Mouse (Mus musculus) lung, postnatal 0 days (tissue): ENCODE measurements around the gene Otud7b. TPM values are rescaled to one million over a fixed set of nuclear protein-coding genes. Genes with fewer than 3 reads are reported as not detected.
A peak's percentile ranks its signal among the peaks of the same experiment; 100 is the strongest.

Source experiments
- ATAC-seq: fragments of 200-750 bp; cut with Nextera tagmentation; 2 replicates; pipeline ENCODE4 v1.8.0; 2017; ENCODE audit warnings: moderate library complexity
- DNase-seq: peaks from one replicate; pipeline ENCODE4 v3.0.0-alpha.2; 2016; ENCODE audit warnings: low spot score
- H3K27ac ChIP-seq: fragments of 300-500 bp; sonication (generic); 2 replicates; pipeline ENCODE4 v1.5.1; 2014; ENCODE audit warnings: antibody characterized with exemption, mild to moderate bottlenecking, low read length, mixed read lengths
- H3K27me3 ChIP-seq: fragments of 300-500 bp; sonication (generic); replicated peaks from 2 replicates; pipeline ENCODE4 v1.6.1; 2014; ENCODE audit warnings: low read length, mixed read lengths; ENCODE audit not compliant: insufficient read depth
- H3K36me3 ChIP-seq: fragments of 300-500 bp; sonication (generic); 2 replicates; pipeline ENCODE4 v1.6.1; 2014; ENCODE audit warnings: low read length, mixed read lengths; ENCODE audit not compliant: insufficient read depth
- H3K4me1 ChIP-seq: fragments of 300-500 bp; sonication (generic); 2 replicates; pipeline ENCODE4 v1.6.1; 2014; ENCODE audit warnings: antibody characterized with exemption, low read depth, low read length, mixed read lengths; ENCODE audit not compliant: insufficient read depth
- H3K4me2 ChIP-seq: fragments of 300-500 bp; sonication (generic); replicated peaks from 2 replicates; pipeline ENCODE4 v1.6.1; 2014; ENCODE audit warnings: low read depth, mild to moderate bottlenecking, low read length, moderate library complexity, mixed read lengths
- H3K4me3 ChIP-seq: fragments of 300-500 bp; sonication (generic); 2 replicates; pipeline ENCODE4 v1.5.1; 2014; ENCODE audit warnings: low read depth, low read length
- H3K9ac ChIP-seq: fragments of 300-500 bp; sonication (generic); replicated peaks from 2 replicates; pipeline ENCODE4 v1.6.1; 2014; ENCODE audit warnings: low read depth, mild to moderate bottlenecking
- H3K9me3 ChIP-seq: fragments of 300-500 bp; sonication (generic); 2 replicates; pipeline ENCODE4 v1.6.1; 2016; ENCODE audit warnings: low read length, mixed read lengths
- CTCF ChIP-seq: IDR thresholded peaks from 2 replicates; pipeline ENCODE4 v1.5.1; 2016; ENCODE audit warnings: antibody characterized with exemption, mild to moderate bottlenecking
- EP300 ChIP-seq: IDR thresholded peaks from 2 replicates; pipeline ENCODE4 v1.6.1; 2016; ENCODE audit warnings: antibody characterized with exemption, mild to moderate bottlenecking, control low read depth
- WGBS: fragments of 180-500 bp; shearing (Covaris S2); extraction: QIAGEN DNeasy Blood & Tissue Kit; methylation state at CpG from one replicate; pipeline ENCODE4 v1.1.7; 2014; 5-methylcytosine and 5-hydroxymethylcytosine counted together
- polyA plus RNA-seq: library from polyadenylated mRNA; unstranded; fragments of >200 nt; fragmentation: Nextera tagmentation; extraction: Ambion mirVana; gene quantifications from 2 replicates; pipeline ENCODE4 v1.2.1, GENCODE M21; 2015

Gene Otud7b
- polyA plus RNA-seq, 1 experiment from 2014 or later, result 30.2 TPM

- H3K27ac ChIP-seq, result no peak overlapping the region
- H3K4me3 ChIP-seq, result no peak overlapping the region
- no peaks in the 10 kb centered on the region for H3K27me3 ChIP-seq
- H3K9ac ChIP-seq, result no peak overlapping the region
- H3K9me3 ChIP-seq, result no peaks in the 10 kb centered on the region
- TF ChIP-seq CTCF (peak; percentile 81), EP300 (peak; percentile 58; the same call in 1 of the 2 replicates)
- H3K4me1 ChIP-seq, result no peaks in the 10 kb centered on the region
- ATAC-seq (no peak), DNase-seq (peak; percentile 87)
- H3K36me3 ChIP-seq, result peaks cover 20% of the 10 kb centered on the region
- 9% methylated on average over 5 of the region's 5 CpGs for WGBS
- H3K4me2 ChIP-seq, result no peak overlapping the region
Measured at GRCm38 (mm10) chr3:96147950-96148349, 43.6 kb downstream of the Otud7b start.

- ATAC-seq (no peak), DNase-seq (no peak)
- WGBS, result 70% methylated on average over 7 of the region's 7 CpGs
- Histone ChIP-seq H3K36me3 (peaks cover 34% of the 10 kb centered on the region; the same call in 1 of the 2 replicates), H3K4me3 (no peak overlapping the region), H3K4me1 (no peaks in the 10 kb centered on the region), H3K4me2 (no peak overlapping the region), H3K9me3 (no peaks in the 10 kb centered on the region), H3K9ac (no peak overlapping the region), H3K27me3 (no peaks in the 10 kb centered on the region), H3K27ac (no peak overlapping the region)
- no peak for TF ChIP-seq CTCF
- TF ChIP-seq EP300, result no peak
Measured at GRCm38 (mm10) chr3:96151836-96152235, 47.5 kb downstream of the Otud7b start.

- no peak for ATAC-seq
- no peaks in the 10 kb centered on the region for H3K4me1 ChIP-seq
- 87% methylated on average over 5 of the region's 5 CpGs for WGBS
- H3K27me3 ChIP-seq, result no peaks in the 10 kb centered on the region
- H3K27ac ChIP-seq, result no peak overlapping the region
- TF ChIP-seq EP300 (no peak), CTCF (no peak)
- H3K9ac ChIP-seq, result no peak overlapping the region
- H3K4me2 ChIP-seq, result no peak overlapping the region
- no peak for DNase-seq
- H3K9me3 ChIP-seq, result no peaks in the 10 kb centered on the region
- peaks cover 34% of the 10 kb centered on the region; the same call in 1 of the 2 replicates for H3K36me3 ChIP-seq
- H3K4me3 ChIP-seq, result no peak overlapping the region
Measured at GRCm38 (mm10) chr3:96152611-96153010, 48.3 kb downstream of the Otud7b start.

GRCm38 (mm10) chr3:96155501-96155900 lies 51.2 kb downstream of the Otud7b start:
- Histone ChIP-seq H3K9me3 (no peaks in the 10 kb centered on the region), H3K4me3 (no peak overlapping the region), H3K36me3 (peaks cover 34% of the 10 kb centered on the region; the same call in 1 of the 2 replicates), H3K27ac (no peak overlapping the region), H3K27me3 (no peaks in the 10 kb centered on the region), H3K4me1 (peaks cover 9% of the 10 kb centered on the region; the same call in 1 of the 2 replicates), H3K9ac (no peak overlapping the region), H3K4me2 (no peak overlapping the region)
- TF ChIP-seq EP300 (no peak), CTCF (no peak)
- WGBS, result 80% methylated on average over 8 of the region's 8 CpGs
- ATAC-seq (no peak), DNase-seq (no peak)

- Histone ChIP-seq H3K9me3 (no peaks in the 10 kb centered on the region), H3K4me1 (peaks cover 16% of the 10 kb centered on the region; the same call in 1 of the 2 replicates), H3K27ac (peak overlapping the region; percentile 63; the same call in 1 of the 2 replicates), H3K4me3 (no peak overlapping the region; the same call in 1 of the 2 replicates), H3K36me3 (0 out of 2 replicates have a peak, but pooled peaks cover 4% of the 10 kb centered on the region), H3K9ac (no peak overlapping the region), H3K4me2 (peak overlapping the region; percentile 88; the same call in 1 of the 2 replicates), H3K27me3 (no peaks in the 10 kb centered on the region)
- ATAC-seq (no peak), DNase-seq (no peak)
- TF ChIP-seq CTCF, result no peak
- no peak for TF ChIP-seq EP300
- WGBS, result 51% methylated on average over 4 of the region's 4 CpGs
Measured at GRCm38 (mm10) chr3:96159820-96160219, 55.5 kb downstream of the Otud7b start.

GRCm38 (mm10) chr3:96160222-96160802 lies 56.0 kb downstream of the Otud7b start:
- H3K9me3 ChIP-seq, result no peaks in the 10 kb centered on the region
- 0 out of 2 replicates have a peak, but pooled peaks cover 4% of the 10 kb centered on the region for H3K36me3 ChIP-seq
- H3K4me2 ChIP-seq, result peak overlapping the region; percentile 88
- no peak for TF ChIP-seq CTCF
- TF ChIP-seq EP300, result no peak
- ATAC-seq (peak; percentile 87), DNase-seq (peak; percentile 93)
- H3K27ac ChIP-seq, result peak overlapping the region; percentile 63
- H3K4me1 ChIP-seq, result peaks cover 16% of the 10 kb centered on the region; the same call in 1 of the 2 replicates
- 31% methylated on average over 4 of the region's 4 CpGs for WGBS
- peak overlapping the region; percentile 8; the same call in 1 of the 2 replicates for H3K4me3 ChIP-seq
- H3K9ac ChIP-seq, result 0 out of 2 replicates have a peak overlapping the region, but pooled peaks have one; percentile 44
- H3K27me3 ChIP-seq, result no peaks in the 10 kb centered on the region
